Mouse (Mus musculus) thymus, postnatal 10 days (tissue): Measurements from ENCODE around the gene Ikzf2.
A peak's percentile ranks its signal among the peaks of the same experiment; 100 is the strongest.

Experiments
- DNase-seq, 2 experiments: peaks; one replicate each; pipeline ENCODE4 v3.0.0; 2021; ENCODE audit warnings: low spot score in 2 of 2

The Ikzf2 gene

DNA sequence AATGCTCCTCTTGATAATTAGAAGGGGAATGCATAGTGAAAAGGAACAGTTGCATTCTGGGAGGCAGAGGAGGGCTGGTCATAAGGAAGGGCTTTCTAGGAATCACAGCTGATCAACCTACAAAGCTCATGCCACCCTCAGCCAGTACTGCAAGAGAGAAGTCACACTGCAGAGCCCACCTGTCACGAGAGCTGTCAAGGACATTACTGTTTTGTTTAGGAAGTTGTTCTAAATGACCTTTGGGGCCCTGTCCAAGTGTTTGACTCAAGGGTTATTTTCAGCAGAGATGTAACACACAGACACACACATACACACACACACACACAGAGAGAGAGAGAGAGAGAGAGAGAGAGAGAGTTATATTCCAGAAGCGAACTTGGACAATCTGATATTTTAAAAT is 27.3 kb downstream of the Ikzf2 start:
- no peak for DNase-seq

DNA sequence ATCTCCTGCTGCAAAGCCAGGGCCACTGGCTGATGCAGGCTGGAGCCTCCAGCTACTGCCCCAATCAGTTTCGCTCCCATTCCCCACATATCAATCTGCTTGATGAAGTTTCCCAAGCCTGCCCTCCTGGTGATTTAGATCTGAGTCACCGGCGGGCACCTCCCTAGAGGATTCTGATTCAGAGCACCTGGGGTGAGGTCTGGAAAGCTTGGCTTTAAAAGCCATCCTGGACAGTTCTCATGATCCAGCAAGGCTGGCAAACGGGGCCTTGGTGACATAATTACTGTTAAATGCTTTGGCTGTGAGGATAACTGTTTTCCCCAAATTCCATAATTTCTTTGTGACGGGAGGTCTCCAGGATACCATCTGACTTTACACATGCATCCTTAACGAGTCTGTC is 29.0 kb downstream of the Ikzf2 start:
- no peak for DNase-seq

DNA sequence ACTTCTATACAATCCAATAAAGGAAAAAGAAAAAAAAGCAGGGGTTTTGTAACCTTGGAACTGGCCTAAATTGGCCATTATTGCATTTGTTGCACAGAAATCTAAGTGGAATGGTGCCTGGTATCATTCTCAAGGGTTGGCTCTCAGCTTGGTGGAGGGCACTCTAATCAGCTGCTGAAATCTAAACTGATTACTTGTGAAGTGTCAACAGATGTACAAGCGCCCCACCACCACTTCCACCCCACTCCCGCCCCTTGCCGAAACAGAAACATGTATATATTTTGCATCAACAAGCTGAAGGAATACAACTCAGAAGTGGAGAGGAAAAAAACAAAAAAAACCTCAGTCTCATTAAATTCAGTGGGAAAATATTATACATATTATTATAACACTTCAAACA is 29.6 kb downstream of the Ikzf2 start:
- DNase-seq: peak; percentile 26 to 40

- no peak for DNase-seq
Observed at GRCm38 (mm10) chr1:69656929-69657328, 30.1 kb downstream of the Ikzf2 start.

- DNase-seq: no peak
Observed at GRCm38 (mm10) chr1:69656047-69656782, 30.8 kb downstream of the Ikzf2 start.

DNA sequence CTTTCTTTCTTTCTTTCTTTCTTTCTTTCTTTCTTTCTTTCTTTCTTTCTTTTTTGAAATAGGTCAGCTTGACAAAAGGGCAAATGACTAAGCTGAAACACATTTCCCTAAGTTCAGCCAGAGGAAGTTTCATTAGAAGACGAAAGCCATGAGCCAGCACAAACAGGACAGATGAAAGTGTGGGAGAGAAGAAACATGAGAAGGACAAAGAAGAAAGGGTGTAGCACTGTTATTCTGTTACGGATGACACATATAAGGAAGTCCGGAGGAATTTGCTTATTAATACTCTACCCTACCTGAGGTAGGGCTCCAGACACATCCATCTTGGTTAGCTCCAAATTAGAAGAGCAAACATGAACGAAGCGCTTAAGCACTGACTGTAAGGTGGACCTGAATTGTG is 31.7 kb downstream of the Ikzf2 start:
- DNase-seq: no peak

DNA sequence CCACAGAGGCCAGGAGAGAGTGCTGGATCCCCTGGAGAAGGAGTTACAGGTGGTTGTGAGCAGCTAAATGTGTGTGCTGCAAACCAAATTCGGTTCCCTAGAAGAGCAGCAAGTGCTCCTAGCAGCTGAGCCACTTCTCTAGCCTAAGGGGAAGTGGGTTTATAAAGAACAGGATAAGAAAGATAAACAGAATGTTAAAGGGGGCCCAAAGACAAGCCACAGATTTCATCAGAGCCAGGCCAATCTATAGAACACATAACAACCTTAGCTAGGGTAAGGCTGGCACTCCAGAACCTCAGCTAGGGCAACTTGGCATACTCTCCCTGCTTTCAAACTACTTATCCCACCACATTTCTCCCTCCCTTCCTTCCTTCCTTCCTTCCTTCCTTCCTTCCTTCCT is 32.1 kb downstream of the Ikzf2 start:
- no peak for DNase-seq

- DNase-seq: no peak
Observed at GRCm38 (mm10) chr1:69653419-69653818, 33.6 kb downstream of the Ikzf2 start.

GRCm38 (mm10) chr1:69643138-69643537 is 43.9 kb downstream of the Ikzf2 start:
- DNase-seq: no peak

DNA sequence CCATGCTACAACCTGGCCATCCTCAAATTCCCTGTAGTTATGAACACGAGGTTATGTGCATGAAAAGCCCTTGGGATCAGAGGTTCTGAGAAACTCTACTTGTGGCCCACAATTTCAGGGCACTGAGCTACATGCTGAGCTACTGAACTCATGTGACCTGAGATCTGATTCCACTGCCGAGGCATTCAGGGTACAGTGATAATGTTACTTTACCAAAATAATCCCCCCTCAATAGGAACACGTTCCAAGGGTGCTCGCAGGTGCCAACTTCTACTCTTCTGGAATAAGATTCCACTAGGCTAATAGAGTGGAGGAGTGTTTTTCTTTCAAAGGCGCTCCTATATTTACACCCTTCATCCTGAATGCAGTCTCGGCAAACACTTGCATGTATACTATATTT is 45.1 kb downstream of the Ikzf2 start:
- DNase-seq: no peak

- DNase-seq: no peak
Observed at GRCm38 (mm10) chr1:69638321-69638720, 48.7 kb downstream of the Ikzf2 start.

GRCm38 (mm10) chr1:69637907-69638306 is 49.1 kb downstream of the Ikzf2 start:
- no peak for DNase-seq

DNA sequence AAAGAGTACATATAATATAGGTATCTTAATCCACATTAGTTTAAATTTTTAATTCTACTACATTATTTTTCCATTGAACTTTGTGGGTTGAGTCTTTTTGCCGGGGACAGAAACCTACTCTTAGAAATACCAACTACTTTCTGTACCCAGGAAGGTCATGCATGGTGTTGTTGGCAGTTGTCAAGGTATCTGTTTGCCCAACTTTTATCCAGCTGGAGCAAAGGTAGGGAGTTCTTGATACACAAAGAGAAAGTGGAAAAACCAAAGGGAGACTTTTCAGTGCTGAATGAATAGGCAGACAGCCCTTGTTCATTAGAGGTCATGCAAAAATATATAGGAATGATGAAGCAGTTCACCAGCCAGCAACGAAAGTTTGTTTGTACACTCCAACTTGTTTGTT is 52.8 kb downstream of the Ikzf2 start:
- no peak for DNase-seq

DNA sequence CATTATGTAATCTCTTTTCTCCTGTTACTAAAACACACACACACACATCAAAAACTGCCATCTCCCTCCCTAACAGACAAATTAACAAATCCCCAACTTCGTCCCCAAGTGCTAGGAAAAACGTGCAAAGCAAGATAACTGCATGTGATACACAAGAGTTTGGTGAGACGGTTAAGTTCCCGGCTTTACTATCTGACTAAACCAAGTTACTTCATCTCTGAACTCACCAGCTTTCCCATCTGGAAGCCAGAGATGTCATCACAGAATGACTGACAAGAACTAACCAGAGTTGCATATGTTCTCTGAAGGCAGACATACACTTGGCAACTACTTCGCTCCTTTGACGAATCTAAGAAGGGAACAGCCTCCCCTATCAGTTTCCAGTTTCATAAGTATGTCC is 56.5 kb downstream of the Ikzf2 start:
- DNase-seq: no peak

- DNase-seq: no peak
Observed at GRCm38 (mm10) chr1:69629513-69629912, 57.5 kb downstream of the Ikzf2 start.

DNA sequence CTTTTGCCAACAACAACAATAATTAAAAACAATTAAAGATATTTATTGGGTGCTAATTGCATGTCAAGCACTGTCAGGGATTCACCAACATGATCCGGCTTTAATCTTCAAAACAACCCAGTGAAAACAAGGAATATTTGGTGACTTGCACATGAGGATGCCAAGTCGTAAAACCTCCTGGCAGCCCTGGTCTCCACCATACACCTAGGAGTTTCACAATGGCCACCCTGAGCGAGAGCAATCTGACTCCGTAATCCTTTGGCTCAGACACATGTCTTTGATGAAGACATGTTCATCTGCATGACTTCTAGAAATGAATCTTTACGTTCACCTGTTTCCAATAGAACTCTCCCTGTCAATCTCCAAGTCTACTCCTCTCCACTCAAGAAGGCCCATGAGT is 75.0 kb downstream of the Ikzf2 start:
- DNase-seq: no peak

DNA sequence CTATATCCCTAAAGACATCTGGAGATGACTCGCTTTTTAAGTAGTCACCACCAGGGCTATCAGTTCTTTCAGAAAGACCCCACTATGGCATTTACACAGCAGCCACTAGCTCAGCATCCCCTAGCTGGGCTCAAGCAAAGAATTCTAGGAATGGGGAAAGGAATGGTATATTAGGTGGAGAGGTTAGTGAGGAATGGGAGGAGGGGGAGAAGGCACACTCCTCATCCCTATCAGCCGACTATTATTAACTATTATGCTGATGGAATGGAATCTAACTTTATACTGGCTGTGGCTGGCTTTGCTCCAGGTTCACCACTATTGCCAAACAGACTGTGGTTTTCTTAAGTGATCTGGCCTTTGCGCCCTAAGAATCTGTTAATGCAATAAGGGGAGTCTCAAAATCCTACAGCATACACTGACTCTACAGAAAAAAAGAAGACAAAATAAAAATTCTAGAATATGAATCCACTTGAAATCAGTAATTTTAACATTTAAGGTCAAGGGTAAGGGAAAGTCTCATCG is 75.8 kb downstream of the Ikzf2 start:
- DNase-seq: no peak

GRCm38 (mm10) chr1:69610791-69611190 is 76.3 kb downstream of the Ikzf2 start:
- no peak for DNase-seq

DNA sequence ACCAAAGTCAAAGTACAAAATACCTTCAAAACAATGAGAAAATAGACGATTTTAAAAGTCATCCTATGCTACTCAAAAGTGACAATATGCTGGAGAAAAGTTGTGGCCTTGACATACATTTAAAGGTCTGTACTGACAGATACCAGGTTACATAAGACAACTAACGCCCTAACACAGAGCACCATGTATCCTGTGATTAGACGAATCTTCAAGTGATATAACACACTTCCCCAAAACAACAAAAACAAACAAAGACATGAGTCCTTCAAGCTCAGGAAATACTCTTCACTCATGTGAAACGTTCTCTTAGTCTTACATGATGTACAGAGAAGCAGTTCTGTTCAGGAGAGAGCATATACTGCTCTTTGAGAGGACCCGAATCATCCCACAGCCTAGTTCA is 78.2 kb downstream of the Ikzf2 start:
- no peak for DNase-seq

GRCm38 (mm10) chr1:69606844-69607243 is 80.2 kb downstream of the Ikzf2 start:
- DNase-seq: no peak

GRCm38 (mm10) chr1:69604213-69604612 is 82.8 kb downstream of the Ikzf2 start:
- DNase-seq: no peak

- no peak for DNase-seq
Observed at GRCm38 (mm10) chr1:69600954-69601353, 86.1 kb downstream of the Ikzf2 start.

GRCm38 (mm10) chr1:69599074-69599772 is 87.8 kb downstream of the Ikzf2 start:
- no peak for DNase-seq
